Mouse (Mus musculus) frontal cortex, adult 2 months (tissue): ENCODE measurements at regions not wholly inside any gene's neighbourhood (a gene's known extent, or its start where the extent isn't known, plus 50 kb on each side); places are given as distances from the start of the nearest gene placed in this dataset.

Experiments
- DNase-seq, 2 experiments: peaks; one replicate each; pipeline ENCODE4 v3.0.0; 2022; ENCODE audit warnings: low spot score in 1 of 2; ENCODE audit errors: extremely low spot score in 1 of 2

DNA sequence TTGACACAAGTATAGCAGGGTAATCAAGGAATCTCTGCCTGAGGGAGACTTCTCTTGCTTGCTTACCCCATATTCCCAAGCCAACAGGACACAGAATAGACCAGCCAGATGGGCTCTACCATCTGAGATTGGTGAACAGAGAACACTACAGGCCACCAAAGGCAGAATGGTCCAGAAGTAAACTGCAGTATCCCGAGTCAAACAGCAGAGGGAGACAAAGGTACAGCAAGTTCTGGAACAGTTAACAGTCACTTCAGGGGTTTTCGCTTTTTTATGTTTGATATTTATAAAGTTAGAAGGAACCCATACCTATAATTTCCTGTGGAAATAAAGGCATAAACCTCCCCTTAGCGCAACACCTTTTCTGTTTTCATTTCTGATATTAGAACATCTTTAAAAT, 325.5 kb upstream of the 9130204L05Rik start:
- DNase-seq, result peak in 1 of 2 experiments; percentile 57
